ENCODE assay signal across 20 mouse cellular contexts in genomic region chr7:27621028-27621427, GRCm38 (mm10). TPM values are rescaled to one million over a fixed set of nuclear protein-coding genes. Genes with fewer than 3 reads are reported as not detected.
DNase-seq lines count a peak whose midpoint lies in the region; TF ChIP-seq lines count a peak whose summit lies in the region.
"Had no signal": no experiment of that assay in that cellular context is flagged by ENCODE, and none has a peak within 500 bp of the region (broad histone marks: within the 10 kb centered on the region; RNA-seq: fewer than 3 reads in every experiment).

No protein-coding gene starts in this region.

- H3K27ac ChIP-seq in left cerebral cortex, adult 2 months: peak overlapping the region; percentile 54
- peak overlapping the region; percentile 96 for H3K27ac ChIP-seq in cerebellum, adult 2 months (ENCODE audit: insufficient read depth, low read length)
- H3K27ac ChIP-seq: stomach, embryonic 15.5 days had no signal

- peak; percentile 68 for DNase-seq in cerebellum, adult 11-12 months
- DNase-seq in cerebellum, adult 11 months: no peak
- DNase-seq in left cerebral cortex, adult 2 months (ENCODE audit: extremely low spot score in 1 of 2, low spot score in 2 of 2): no peak
- DNase-seq in left cerebral cortex, postnatal 36 days (ENCODE audit: low spot score in 2 of 2): no peak
- DNase-seq in cerebellum, adult 2 months: peak; percentile 68 to 78
- no peak for DNase-seq in embryo, embryonic 10 days (ENCODE audit: low spot score)
- no peak for DNase-seq in retina, embryonic 14.5 days (ENCODE audit: low spot score)
- DNase-seq: adrenal gland, postnatal 36 days; heart, postnatal 4 days; kidney, adult 18-20 months; kidney, postnatal 10 days; layer of hippocampus, adult 9-11 months; liver; liver, postnatal 0 days; lung, postnatal 36 days had no signal

- peaks cover 83% of the 10 kb centered on the region for H3K36me3 ChIP-seq in E14TG2a.4 (ENCODE audit: insufficient read depth, low read length)

- H3K9me3 ChIP-seq in E14TG2a.4 (ENCODE audit: low read length): no peaks in the 10 kb centered on the region
- H3K9me3 ChIP-seq: stomach, embryonic 15.5 days had no signal

- TF ChIP-seq POLR2A in cerebellum, adult 2 months (IDR thresholded peaks at IDR 0.05; ENCODE audit: borderline replicate concordance, insufficient read depth, low read length): no peak

- peaks cover 66% of the 10 kb centered on the region for H3K4me1 ChIP-seq in E14TG2a.4 (replicated peaks; ENCODE audit: low read depth, low read length)
- H3K4me1 ChIP-seq in cerebellum, adult 2 months (ENCODE audit: control insufficient read depth, insufficient read depth, low read length): peaks cover 24% of the 10 kb centered on the region
- H3K4me1 ChIP-seq: stomach, embryonic 15.5 days had no signal

- intact Hi-C loops in left cerebral cortex, adult 2 months (cut with DNase I): no loop called here
- intact Hi-C loops in left cerebral cortex, postnatal 36 days (cut with DNase I): no loop called here

- TF ChIP-seq CTCF in left cerebral cortex, adult 2 months (IDR thresholded peaks at IDR 0.05): no peak
- no peak for TF ChIP-seq CTCF in E14TG2a.4 (conservative IDR thresholded peaks at IDR 0.05; ENCODE audit: low read length)
- TF ChIP-seq CTCF in cerebellum, adult 2 months (IDR thresholded peaks at IDR 0.05; ENCODE audit: borderline replicate concordance, insufficient read depth, low read depth, low read length): no peak

- H3K27me3 ChIP-seq in E14TG2a.4 (ENCODE audit: insufficient read depth, low read length): no peaks in the 10 kb centered on the region
- no peaks in the 10 kb centered on the region for H3K27me3 ChIP-seq in cerebellum, adult 2 months (ENCODE audit: control insufficient read depth, insufficient read depth, low read length)
- H3K27me3 ChIP-seq: stomach, embryonic 15.5 days had no signal

- 2% methylated on average over 6 of the region's 6 CpGs for WGBS in cerebellum, adult 2 months

- H3K4me3 ChIP-seq in left cerebral cortex, adult 2 months: no peak overlapping the region
- peak overlapping the region; percentile 39; the same call in 1 of the 2 replicates for H3K4me3 ChIP-seq in E14TG2a.4 (replicated peaks; ENCODE audit: low read length)
- no peak overlapping the region for H3K4me3 ChIP-seq in cerebellum, adult 2 months (replicated peaks; ENCODE audit: insufficient read depth, low read depth, low read length)
- H3K4me3 ChIP-seq: stomach, embryonic 15.5 days had no signal

RNA-seq across cellular contexts. Expression of gene Akt2, which starts 29.7 kb away (rescaled TPM):
- 100 to 1,000 TPM; 115 to 116 TPM for total RNA-seq in left cerebral cortex, adult 2 months (2021)
- total RNA-seq in left cerebral cortex, postnatal 36 days (2021): 100 to 1,000 TPM; 113 to 124 TPM
- polyA plus RNA-seq in cerebellum, adult 2 months (2012; rRNA removed): 106 and 119 TPM in 2 replicates

RNA-seq across cellular contexts. Expression of gene Ttc9b, which starts 32.7 kb away (rescaled TPM):
- 100 to 1,000 TPM in 1 of 2 experiments, 10 to 100 TPM in 1; 99.1 to 101 TPM for total RNA-seq in left cerebral cortex, adult 2 months (2021)
- total RNA-seq in left cerebral cortex, postnatal 36 days (2021): 100 to 1,000 TPM; 113 to 155 TPM
- polyA plus RNA-seq in cerebellum, adult 2 months (2012; rRNA removed): 62.2 and 67.5 TPM in 2 replicates
- total RNA-seq: common myeloid progenitor, adult 5-6 weeks; heart, postnatal 4 days; neutrophil, adult 5-6 weeks had no signal
- polyA plus RNA-seq: gonadal fat pad, adult 2 months; liver, postnatal 0 days had no signal

RNA-seq across cellular contexts. Expression of gene Map3k10, which starts 53.4 kb away (rescaled TPM):
- total RNA-seq in left cerebral cortex, adult 2 months (2021): 100 to 1,000 TPM; 202 to 214 TPM
- total RNA-seq in left cerebral cortex, postnatal 36 days (2021): 100 to 1,000 TPM; 213 to 246 TPM
- 96.7 and 99.4 TPM in 2 replicates for polyA plus RNA-seq in cerebellum, adult 2 months (2012; rRNA removed)

Comparison
In these comparisons a context has a peak if more than half of its experiments do, and no peak if none do; other contexts are left out.
1. DNase-seq: peak in cerebellum, adult 11-12 months (single experiment) and cerebellum, adult 2 months (2 of 2); none in cerebellum, adult 11 months (single experiment), left cerebral cortex, adult 2 months (0 of 2), left cerebral cortex, postnatal 36 days (0 of 2), embryo, embryonic 10 days (single experiment) and retina, embryonic 14.5 days (single experiment).